Mouse (Mus musculus): Measurements from ENCODE around the gene Rhbdl1. TPM values are rescaled to one million over a fixed set of nuclear protein-coding genes. Genes with fewer than 3 reads are reported as not detected.
A peak's percentile ranks its signal among the peaks of the same experiment; 100 is the strongest.
"Not testable (repeated sequence)": the region's sequence is repeated elsewhere in the genome, so short reads cannot be mapped to it uniquely, and the experiment has no call there.

The Rhbdl1 gene
- polyA plus RNA-seq, 1 experiment from 2014 or later = 1.9 TPM

- peak overlapping the region; percentile 99 for H3K4me2 ChIP-seq (replicated peaks)
- H3K9ac ChIP-seq = peak overlapping the region; percentile 54
- 12% methylated on average over 25 of the region's 25 CpGs for WGBS
- no peaks in the 10 kb centered on the region for H3K36me3 ChIP-seq
- peaks cover 39% of the 10 kb centered on the region for H3K27me3 ChIP-seq (replicated peaks)
- peaks cover 16% of the 10 kb centered on the region for H3K4me1 ChIP-seq (replicated peaks)
- ATAC-seq = no peak; the same call in 1 of the 2 replicates
- peak overlapping the region; percentile 56; the same call in 1 of the 2 replicates for H3K27ac ChIP-seq
- no peaks in the 10 kb centered on the region; the same call in 1 of the 2 replicates for H3K9me3 ChIP-seq
- peak overlapping the region; percentile 66 for H3K4me3 ChIP-seq (replicated peaks)
Measured at GRCm38 (mm10) chr17:25809606-25810340, 27.3 kb downstream of the Rhbdl1 start.

- Histone ChIP-seq H3K4me2 (replicated peaks) (peak within 1 kb of the TSS; percentile 99), H3K36me3 (no peaks in the 10 kb centered on the region), H3K27me3 (replicated peaks) (peaks cover 39% of the 10 kb centered on the region), H3K4me3 (replicated peaks) (peak within 1 kb of the TSS; percentile 66), H3K4me1 (replicated peaks) (peaks cover 16% of the 10 kb centered on the region), H3K9me3 (no peaks in the 10 kb centered on the region; the same call in 1 of the 2 replicates), H3K27ac (peak within 1 kb of the TSS; percentile 56), H3K9ac (peak within 1 kb of the TSS; percentile 54)
- under 1% methylated on average over 85 of the region's 100 CpGs for WGBS
- peak; percentile 90 for ATAC-seq
Measured at GRCm38 (mm10) chr17:25808789-25809605, 28.1 kb downstream of the Rhbdl1 start, which contains the start of gene Fbxl16. TSS of gene Fbxl16 (plus strand) at chr17:25809085.

- Histone ChIP-seq H3K4me3 (replicated peaks) (no peak overlapping the region), H3K4me1 (replicated peaks) (peaks cover 12% of the 10 kb centered on the region), H3K27ac (no peak overlapping the region), H3K27me3 (replicated peaks) (peaks cover 36% of the 10 kb centered on the region), H3K9me3 (no peaks in the 10 kb centered on the region; the same call in 1 of the 2 replicates), H3K4me2 (replicated peaks) (peak overlapping the region; percentile 99), H3K9ac (no peak overlapping the region), H3K36me3 (no peaks in the 10 kb centered on the region)
- WGBS = 45% methylated on average over 5 of the region's 5 CpGs
- ATAC-seq = no peak
Measured at GRCm38 (mm10) chr17:25808028-25808427, 29.1 kb downstream of the Rhbdl1 start.

GRCm38 (mm10) chr17:25807452-25807851 is 29.6 kb downstream of the Rhbdl1 start:
- ATAC-seq, H3K36me3 ChIP-seq: not testable (repeated sequence)
- whole genome bisulfite sequencing = 49% methylated on average over 2 of the region's 2 CpGs

GRCm38 (mm10) chr17:25806507-25806906 is 30.6 kb downstream of the Rhbdl1 start:
- H3K4me1 ChIP-seq (replicated peaks) = peaks cover 10% of the 10 kb centered on the region
- no peaks in the 10 kb centered on the region for H3K36me3 ChIP-seq
- no peak overlapping the region for H3K4me2 ChIP-seq (replicated peaks)
- H3K9ac ChIP-seq = no peak overlapping the region
- no peak overlapping the region for H3K27ac ChIP-seq
- no peaks in the 10 kb centered on the region; the same call in 1 of the 2 replicates for H3K9me3 ChIP-seq
- peak; percentile 42; the same call in 1 of the 2 replicates for ATAC-seq
- 71% methylated on average over 4 of the region's 4 CpGs for WGBS
- H3K27me3 ChIP-seq (replicated peaks) = peaks cover 26% of the 10 kb centered on the region
- no peak overlapping the region for H3K4me3 ChIP-seq (replicated peaks)

More at GRCm38 (mm10) chr17:25807452-25807851, 29.6 kb downstream of the Rhbdl1 start:
- not testable (repeated sequence) for H3K9ac ChIP-seq; H3K4me1 ChIP-seq (replicated peaks); H3K4me2 ChIP-seq (replicated peaks); H3K9me3 ChIP-seq; H3K27ac ChIP-seq; H3K4me3 ChIP-seq (replicated peaks)
- peaks cover 31% of the 10 kb centered on the region for H3K27me3 ChIP-seq (replicated peaks)

- WGBS = 12% methylated on average over 10 of the region's 10 CpGs
- no peaks in the 10 kb centered on the region for H3K36me3 ChIP-seq
- H3K9me3 ChIP-seq = no peaks in the 10 kb centered on the region
- no peaks in the 10 kb centered on the region for H3K4me1 ChIP-seq (replicated peaks)
- no peak overlapping the region for H3K9ac ChIP-seq
- no peak overlapping the region for H3K4me3 ChIP-seq (replicated peaks)
- peaks cover 7% of the 10 kb centered on the region; the same call in 1 of the 2 replicates for H3K27me3 ChIP-seq (replicated peaks)
- no peak overlapping the region for H3K27ac ChIP-seq
- peak; percentile 73 for ATAC-seq
- H3K4me2 ChIP-seq (replicated peaks) = no peak overlapping the region
Measured at GRCm38 (mm10) chr17:25802825-25803517, 34.1 kb downstream of the Rhbdl1 start.

- peaks cover 10% of the 10 kb centered on the region for H3K4me1 ChIP-seq (replicated peaks)
- no peak overlapping the region for H3K4me2 ChIP-seq (replicated peaks)
- ATAC-seq = no peak
- H3K9me3 ChIP-seq = no peaks in the 10 kb centered on the region
- H3K27me3 ChIP-seq (replicated peaks) = peaks cover 5% of the 10 kb centered on the region; the same call in 1 of the 2 replicates
- H3K36me3 ChIP-seq = no peaks in the 10 kb centered on the region
- no peak overlapping the region for H3K4me3 ChIP-seq (replicated peaks)
- H3K27ac ChIP-seq = no peak overlapping the region
- WGBS = 6% methylated on average over 6 of the region's 6 CpGs
- no peak overlapping the region for H3K9ac ChIP-seq
Measured at GRCm38 (mm10) chr17:25801029-25801428, 36.1 kb downstream of the Rhbdl1 start.

GRCm38 (mm10) chr17:25796951-25797369 is 40.1 kb downstream of the Rhbdl1 start, which contains the start of gene Metrn:
TSS of gene Metrn (minus strand) at chr17:25797136.
- under 1% methylated on average over 35 of the region's 35 CpGs for WGBS
- Histone ChIP-seq H3K27me3 (replicated peaks) (0 out of 2 replicates have a peak, but pooled peaks cover 5% of the 10 kb centered on the region), H3K4me2 (replicated peaks) (peak within 1 kb of the TSS; percentile 96), H3K27ac (peak within 1 kb of the TSS; percentile 56), H3K4me3 (replicated peaks) (peak within 1 kb of the TSS; percentile 91), H3K9me3 (no peaks in the 10 kb centered on the region), H3K36me3 (no peaks in the 10 kb centered on the region; the same call in 1 of the 2 replicates), H3K9ac (peak within 1 kb of the TSS; percentile 78), H3K4me1 (replicated peaks) (peaks cover 37% of the 10 kb centered on the region)
- ATAC-seq = peak; percentile 88

- peaks cover 40% of the 10 kb centered on the region for H3K4me1 ChIP-seq (replicated peaks)
- ATAC-seq = peak; percentile 6; the same call in 1 of the 2 replicates
- H3K4me3 ChIP-seq (replicated peaks) = peak overlapping the region; percentile 91
- no peaks in the 10 kb centered on the region; the same call in 1 of the 2 replicates for H3K36me3 ChIP-seq
- peak overlapping the region; percentile 27; the same call in 1 of the 2 replicates for H3K27ac ChIP-seq
- H3K4me2 ChIP-seq (replicated peaks) = peak overlapping the region; percentile 96
- no peaks in the 10 kb centered on the region for H3K9me3 ChIP-seq
- 3% methylated on average over 37 of the region's 37 CpGs for WGBS
- 0 out of 2 replicates have a peak, but pooled peaks cover 2% of the 10 kb centered on the region for H3K27me3 ChIP-seq (replicated peaks)
- H3K9ac ChIP-seq = peak overlapping the region; percentile 78
Measured at GRCm38 (mm10) chr17:25796211-25796771, 40.8 kb downstream of the Rhbdl1 start.

GRCm38 (mm10) chr17:25795609-25796092 is 41.4 kb downstream of the Rhbdl1 start, which contains the start of gene AC134908.4:
TSS of gene AC134908.4 (minus strand) at chr17:25795659.
- Histone ChIP-seq H3K9ac (peak within 1 kb of the TSS; percentile 78), H3K4me1 (replicated peaks) (peaks cover 45% of the 10 kb centered on the region), H3K9me3 (no peaks in the 10 kb centered on the region), H3K4me3 (replicated peaks) (peak within 1 kb of the TSS; percentile 91), H3K4me2 (replicated peaks) (peak within 1 kb of the TSS; percentile 96), H3K27me3 (replicated peaks) (no peaks in the 10 kb centered on the region), H3K36me3 (no peaks in the 10 kb centered on the region; the same call in 1 of the 2 replicates), H3K27ac (peak within 1 kb of the TSS; percentile 27; the same call in 1 of the 2 replicates)
- ATAC-seq = no peak
- WGBS = 38% methylated on average over 6 of the region's 6 CpGs

- WGBS = 83% methylated on average over 17 of the region's 17 CpGs
- Histone ChIP-seq H3K9ac (0 out of 2 replicates have a peak overlapping the region, but pooled peaks have one; percentile 78), H3K4me1 (replicated peaks) (peaks cover 47% of the 10 kb centered on the region), H3K27me3 (replicated peaks) (no peaks in the 10 kb centered on the region), H3K27ac (no peak overlapping the region), H3K36me3 (no peaks in the 10 kb centered on the region; the same call in 1 of the 2 replicates), H3K4me2 (replicated peaks) (peak overlapping the region; percentile 96), H3K4me3 (replicated peaks) (no peak overlapping the region), H3K9me3 (no peaks in the 10 kb centered on the region)
- no peak for ATAC-seq
Measured at GRCm38 (mm10) chr17:25794998-25795397, 42.1 kb downstream of the Rhbdl1 start.
